Comparison of ENCODE assay signal across 28 mouse cellular contexts in the genomic region with DNA sequence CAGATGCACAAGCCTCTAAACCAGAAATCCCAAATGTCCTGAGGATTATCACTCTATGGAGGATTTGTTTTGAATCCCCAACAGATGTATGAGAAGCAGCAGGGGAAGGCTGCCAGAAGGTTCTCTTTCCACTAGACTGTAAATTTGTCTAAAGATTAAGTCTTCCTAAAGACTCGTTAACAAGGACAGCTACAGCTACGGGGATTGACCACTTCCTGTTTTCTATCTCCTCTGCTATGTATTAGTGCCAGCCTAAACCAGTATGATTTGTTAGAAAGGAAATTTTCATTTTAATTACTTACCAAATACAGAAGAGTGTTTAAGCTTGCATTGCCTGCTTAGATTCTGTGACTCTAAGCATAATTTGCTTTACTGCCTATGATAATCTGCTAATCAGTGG. TPM values are rescaled to one million over a fixed set of nuclear protein-coding genes. Genes with fewer than 3 reads are reported as not detected.
DNase-seq lines count a peak whose midpoint lies in the region; ATAC-seq and TF ChIP-seq lines count a peak whose summit lies in the region.
"Had no signal": no experiment of that assay in that cellular context is flagged by ENCODE, and none has a peak within 500 bp of the region (broad histone marks: within the 10 kb centered on the region; RNA-seq: fewer than 3 reads in every experiment).

No protein-coding gene starts in this region.

- no peak for ATAC-seq in limb, embryonic 14.5 days (ENCODE audit: low FRiP score, low read depth)
- no peak for ATAC-seq in forebrain, embryonic 13.5 days
- ATAC-seq: activated CD4-positive, CD25-positive, alpha-beta regulatory T cell, adult 4 months; midbrain, embryonic 15.5 days had no signal

- H3K27ac ChIP-seq in limb, embryonic 14.5 days (replicated peaks; ENCODE audit: low read depth, low read length): no peak overlapping the region
- no peak overlapping the region for H3K27ac ChIP-seq in limb, embryonic 10.5 days
- no peak overlapping the region for H3K27ac ChIP-seq in forebrain, embryonic 13.5 days
- H3K27ac ChIP-seq: heart, adult 2 months; heart, embryonic 13.5 days; hindbrain, embryonic 14.5 days; limb, embryonic 12.5 days; liver, embryonic 13.5 days; midbrain, embryonic 15.5 days; neural tube, embryonic 15.5 days had no signal

- H3K4me3 ChIP-seq in limb, embryonic 14.5 days (replicated peaks; ENCODE audit: low read length): no peak overlapping the region
- no peak overlapping the region for H3K4me3 ChIP-seq in limb, embryonic 10.5 days
- no peak overlapping the region for H3K4me3 ChIP-seq in forebrain, embryonic 13.5 days
- H3K4me3 ChIP-seq: heart, adult 2 months; heart, embryonic 13.5 days; limb, embryonic 12.5 days; liver, embryonic 13.5 days; midbrain, embryonic 15.5 days; neural tube, embryonic 15.5 days had no signal

- H3K9ac ChIP-seq in limb, embryonic 14.5 days (ENCODE audit: low read depth, low read length, severe bottlenecking): no peak overlapping the region
- no peak overlapping the region for H3K9ac ChIP-seq in forebrain, embryonic 13.5 days
- H3K9ac ChIP-seq: heart, embryonic 13.5 days; hindbrain, embryonic 14.5 days; limb, embryonic 12.5 days; liver, embryonic 13.5 days; lung, embryonic 14.5 days; midbrain, embryonic 15.5 days; neural tube, embryonic 15.5 days had no signal

- no peaks in the 10 kb centered on the region for H3K27me3 ChIP-seq in limb, embryonic 14.5 days (ENCODE audit: control insufficient read depth, insufficient read depth, low read length)
- H3K27me3 ChIP-seq in limb, embryonic 10.5 days (ENCODE audit: low read depth, poor library complexity, severe bottlenecking): no peaks in the 10 kb centered on the region
- no peaks in the 10 kb centered on the region for H3K27me3 ChIP-seq in splenic B cell, adult 2 months (ENCODE audit: control insufficient read depth, insufficient read depth, low read length, poor library complexity, severe bottlenecking)
- H3K27me3 ChIP-seq in forebrain, embryonic 13.5 days: no peaks in the 10 kb centered on the region
- H3K27me3 ChIP-seq: heart, embryonic 13.5 days; limb, embryonic 12.5 days; liver, embryonic 13.5 days had no signal

- TF ChIP-seq POLR2A in limb, embryonic 14.5 days (IDR thresholded peaks at IDR 0.05; ENCODE audit: borderline replicate concordance, extremely low read depth, insufficient read depth, insufficient read length): no peak

- peak; percentile 5 for DNase-seq in limb, embryonic 14.5 days (ENCODE audit: low spot score)
- no peak for DNase-seq in limb, embryonic 10.5 days (ENCODE audit: low spot score)
- peak; percentile 9 for DNase-seq in A20 (ENCODE audit: low read depth, low spot score)
- peak; percentile 24 for DNase-seq in induced T-regulatory cell, adult 2 months (ENCODE audit: low read depth)
- peak; percentile 13 for DNase-seq in splenic B cell, adult 2 months (ENCODE audit: low read depth, low spot score)
- no peak for DNase-seq in thymus, postnatal 25 days
- DNase-seq: adrenal gland, postnatal 10 days; cerebellum, adult 8-10 months; cerebellum, postnatal 36 days; gastrocnemius, postnatal 25 days; heart, adult 2 months; heart, postnatal 36 days; kidney, adult 8-10 months; kidney, postnatal 14 days; layer of hippocampus, postnatal 36 days; liver, embryonic 13.5 days; lung, embryonic 14.5 days; right cerebral cortex, postnatal 14 days; spleen, adult 18-20 months; thymus, postnatal 4 days had no signal

- no peaks in the 10 kb centered on the region for H3K9me3 ChIP-seq in limb, embryonic 14.5 days (ENCODE audit: control insufficient read depth, low read length)
- H3K9me3 ChIP-seq in limb, embryonic 10.5 days (replicated peaks): no peaks in the 10 kb centered on the region
- H3K9me3 ChIP-seq in forebrain, embryonic 13.5 days (replicated peaks): no peaks in the 10 kb centered on the region
- H3K9me3 ChIP-seq: heart, embryonic 13.5 days; limb, embryonic 12.5 days; liver, embryonic 13.5 days; midbrain, embryonic 15.5 days; neural tube, embryonic 15.5 days had no signal

- H3K4me1 ChIP-seq in limb, embryonic 14.5 days (ENCODE audit: control insufficient read depth, insufficient read depth, low read length): no peaks in the 10 kb centered on the region
- H3K4me1 ChIP-seq in limb, embryonic 10.5 days: no peaks in the 10 kb centered on the region
- no peaks in the 10 kb centered on the region for H3K4me1 ChIP-seq in forebrain, embryonic 13.5 days
- H3K4me1 ChIP-seq: heart, embryonic 13.5 days; limb, embryonic 12.5 days; liver, embryonic 13.5 days; midbrain, embryonic 15.5 days; neural tube, embryonic 15.5 days had no signal

- no peak overlapping the region for H3K4me2 ChIP-seq in limb, embryonic 14.5 days (replicated peaks; ENCODE audit: low read depth, low read length, severe bottlenecking)
- no peak overlapping the region for H3K4me2 ChIP-seq in forebrain, embryonic 13.5 days
- H3K4me2 ChIP-seq: heart, embryonic 13.5 days; hindbrain, embryonic 14.5 days; limb, embryonic 12.5 days; liver, embryonic 13.5 days; lung, embryonic 14.5 days; midbrain, embryonic 15.5 days; neural tube, embryonic 15.5 days had no signal

- WGBS in limb, embryonic 14.5 days: 32% methylated on average over 2 of the region's 2 CpGs
- 54% methylated on average over 2 of the region's 2 CpGs for WGBS in limb, embryonic 10.5 days
- WGBS in forebrain, embryonic 13.5 days: 54% methylated on average over 2 of the region's 2 CpGs

- H3K36me3 ChIP-seq in limb, embryonic 14.5 days (ENCODE audit: control insufficient read depth, insufficient read depth, low read length): no peaks in the 10 kb centered on the region
- no peaks in the 10 kb centered on the region for H3K36me3 ChIP-seq in limb, embryonic 10.5 days
- H3K36me3 ChIP-seq in splenic B cell, adult 2 months (ENCODE audit: control insufficient read depth, insufficient read depth, low read length, poor library complexity, severe bottlenecking): no peaks in the 10 kb centered on the region
- H3K36me3 ChIP-seq in forebrain, embryonic 13.5 days (ENCODE audit: poor library complexity, severe bottlenecking): no peaks in the 10 kb centered on the region
- H3K36me3 ChIP-seq: heart, embryonic 13.5 days; limb, embryonic 12.5 days; liver, embryonic 13.5 days; midbrain, embryonic 15.5 days; neural tube, embryonic 15.5 days had no signal

RNA-seq across cellular contexts. Expression of a gene that starts 30.0 kb away (rescaled TPM):
- 0.20 and 0.30 TPM in 2 replicates for polyA plus RNA-seq in limb, embryonic 14.5 days (2012; rRNA removed)
- 0.59 and 0.94 TPM in 2 replicates for polyA plus RNA-seq in limb, embryonic 14.5 days (2014; fragmentation: Nextera tagmentation; extraction: Ambion mirVana)
- polyA plus RNA-seq in limb, embryonic 10.5 days (2016; fragmentation: Nextera tagmentation; extraction: Ambion mirVana): 0.04 TPM in 1 of 2 replicates, not detected in the other
- 0.09 TPM in 1 of 2 replicates, not detected in the other for polyA plus RNA-seq in forebrain, embryonic 13.5 days (2015; fragmentation: Nextera tagmentation; extraction: Ambion mirVana)
- polyA plus RNA-seq: activated CD4-positive, CD25-positive, alpha-beta regulatory T cell, adult 4 months; forebrain, embryonic 11.5 days had no signal

Comparison
In these comparisons a context has a peak if more than half of its experiments do, and no peak if none do; other contexts are left out.
1. DNase-seq: peak in limb, embryonic 14.5 days (single experiment), A20 (single experiment), induced T-regulatory cell, adult 2 months (single experiment) and splenic B cell, adult 2 months (single experiment); none in limb, embryonic 10.5 days (single experiment) and thymus, postnatal 25 days (single experiment).